Mouse (Mus musculus) right cerebral cortex, postnatal 25 days (tissue): Measurements from ENCODE around the gene Ldlrad3.

Experiments
- DNase-seq: peaks from one replicate; pipeline ENCODE4 v3.0.0; 2022

The Ldlrad3 gene

DNA sequence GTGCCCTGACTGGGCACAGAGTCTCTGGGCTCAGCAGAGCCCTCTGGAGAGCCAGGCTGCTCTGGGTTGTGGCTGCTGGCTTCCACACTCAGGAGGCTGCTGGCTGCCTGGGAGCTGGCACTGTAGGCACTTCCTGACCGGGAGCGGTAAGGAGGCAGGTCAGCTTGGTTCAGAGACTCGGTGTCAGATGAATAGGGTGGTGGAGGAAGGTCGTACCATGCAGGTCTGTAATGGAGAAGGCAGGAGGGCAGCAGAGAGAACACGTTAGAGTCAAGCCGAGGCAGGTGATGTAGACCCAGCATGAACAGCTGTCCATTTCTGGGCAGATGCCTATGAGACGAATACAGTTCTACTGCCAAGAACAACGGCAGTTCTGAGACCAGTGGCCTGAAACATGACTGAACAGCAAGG lies 233.2 kb downstream of the Ldlrad3 start:
- DNase-seq, result no peak

- no peak for DNase-seq
Measured at GRCm38 (mm10) chr2:101950716-101951520, 235.3 kb downstream of the Ldlrad3 start.

DNA sequence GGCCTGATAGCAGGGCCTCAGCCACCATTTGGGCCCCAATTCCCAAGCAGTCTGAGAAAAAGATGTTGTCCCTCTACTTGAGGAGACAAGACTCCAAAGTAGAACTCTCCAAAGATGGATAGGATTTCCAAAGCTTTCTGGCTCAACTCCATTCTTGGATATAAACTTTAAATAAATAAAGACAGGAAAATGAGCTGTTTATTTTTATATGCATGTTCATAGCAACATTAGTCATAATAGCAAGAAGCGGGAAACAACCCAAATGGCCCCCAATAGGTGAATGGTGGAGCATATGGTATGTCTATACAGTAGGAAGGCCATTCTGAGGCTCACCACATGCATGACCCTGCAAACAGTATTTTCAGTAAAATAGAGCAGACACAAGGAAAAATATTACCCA lies 251.2 kb downstream of the Ldlrad3 start:
- no peak for DNase-seq

DNA sequence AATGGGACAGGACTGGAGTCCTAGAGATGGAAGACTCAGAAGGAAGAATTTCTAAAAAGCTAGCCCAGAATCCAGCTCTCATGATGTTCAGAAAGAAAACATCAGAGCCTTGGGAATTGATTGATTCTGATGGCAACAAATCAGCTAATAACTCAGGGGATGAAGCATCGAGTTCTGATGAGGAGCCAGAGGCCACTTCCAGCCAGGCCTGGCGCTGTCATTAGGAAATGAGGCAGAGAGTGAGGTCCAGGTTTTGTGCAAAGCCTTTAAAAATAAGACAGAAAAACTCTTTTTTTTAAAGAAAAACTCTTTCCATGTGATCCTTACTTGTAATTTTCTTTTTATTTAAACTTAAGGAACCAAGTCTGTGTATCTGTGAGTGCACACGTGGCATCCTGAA lies 252.9 kb downstream of the Ldlrad3 start:
- DNase-seq, result no peak

DNA sequence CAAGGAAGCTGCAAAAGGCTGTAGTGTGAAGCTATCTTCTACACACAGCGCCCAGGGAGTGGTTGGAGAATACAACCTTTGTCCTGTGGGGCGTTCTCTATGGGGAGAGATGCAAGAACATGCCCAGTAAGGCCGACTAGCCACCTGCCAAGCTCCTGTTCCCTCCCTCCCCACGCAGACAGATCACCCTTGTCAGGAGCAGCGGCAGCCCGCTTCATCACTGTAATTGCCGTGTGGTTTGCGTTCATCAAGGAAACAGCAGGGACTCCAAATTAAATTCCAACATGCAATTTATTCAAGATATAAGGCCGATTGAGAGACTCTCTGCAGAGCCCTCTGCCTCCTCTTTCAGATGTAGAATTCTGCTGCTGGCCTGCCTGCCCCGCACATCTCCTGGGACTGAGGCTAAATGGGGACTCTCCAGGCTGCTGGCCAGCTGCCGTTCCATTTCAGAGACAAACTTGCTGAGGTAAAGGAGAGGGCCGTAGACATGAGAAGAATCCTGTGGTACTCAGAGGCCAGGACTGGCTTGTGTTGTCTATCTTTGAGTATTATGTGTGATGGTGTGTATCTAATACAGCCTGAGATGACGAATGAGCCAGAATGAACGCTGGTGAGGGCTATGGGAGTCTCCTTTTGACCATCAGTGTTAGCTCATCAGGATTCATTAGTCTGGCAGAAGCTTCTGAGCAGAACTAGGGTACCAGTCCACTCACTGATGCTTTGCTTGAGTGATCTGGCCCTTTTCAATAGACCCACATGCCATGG lies 253.8 kb downstream of the Ldlrad3 start:
- no peak for DNase-seq

GRCm38 (mm10) chr2:101925591-101926188 lies 260.5 kb downstream of the Ldlrad3 start:
- no peak for DNase-seq

DNA sequence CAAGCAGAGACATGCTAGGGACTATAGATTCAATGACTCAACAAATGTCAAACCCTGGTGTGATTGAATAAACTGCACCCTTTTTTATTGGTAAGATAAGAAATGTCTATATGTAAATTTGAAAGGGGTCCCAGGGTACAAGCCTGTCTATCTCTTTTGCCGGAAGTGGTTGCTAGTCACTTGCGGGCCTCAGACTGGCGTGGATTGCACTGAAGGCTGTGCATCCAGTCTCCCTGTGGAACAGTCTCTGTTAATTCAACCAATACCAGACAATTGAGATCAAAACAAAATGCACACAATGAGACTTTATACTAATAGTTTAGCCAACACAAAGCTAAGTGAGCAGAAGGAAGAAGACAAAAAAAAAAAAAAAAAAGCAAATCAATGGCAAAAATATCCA lies 261.0 kb downstream of the Ldlrad3 start:
- no peak for DNase-seq

DNA sequence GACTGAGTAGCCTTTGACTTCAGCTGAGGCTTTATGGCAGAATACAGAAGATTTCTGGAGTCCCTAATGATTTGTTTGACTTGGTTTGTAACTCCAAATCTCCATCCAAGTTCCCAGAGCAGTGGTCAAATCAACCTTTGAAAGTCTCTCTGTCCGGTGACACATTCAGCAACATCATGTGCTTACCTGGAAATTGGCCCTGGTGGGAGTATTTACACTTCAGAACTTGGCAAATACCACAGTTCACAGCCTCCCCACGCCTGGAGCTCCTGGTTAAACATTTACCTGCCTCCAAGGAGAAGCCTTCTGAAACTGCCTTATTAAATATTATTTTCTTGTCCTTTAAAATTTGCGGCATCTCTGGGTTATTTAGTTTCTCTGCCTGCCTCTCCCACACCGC lies 263.0 kb downstream of the Ldlrad3 start:
- DNase-seq, result no peak

GRCm38 (mm10) chr2:101922302-101922701 lies 263.9 kb downstream of the Ldlrad3 start:
- DNase-seq, result no peak

DNA sequence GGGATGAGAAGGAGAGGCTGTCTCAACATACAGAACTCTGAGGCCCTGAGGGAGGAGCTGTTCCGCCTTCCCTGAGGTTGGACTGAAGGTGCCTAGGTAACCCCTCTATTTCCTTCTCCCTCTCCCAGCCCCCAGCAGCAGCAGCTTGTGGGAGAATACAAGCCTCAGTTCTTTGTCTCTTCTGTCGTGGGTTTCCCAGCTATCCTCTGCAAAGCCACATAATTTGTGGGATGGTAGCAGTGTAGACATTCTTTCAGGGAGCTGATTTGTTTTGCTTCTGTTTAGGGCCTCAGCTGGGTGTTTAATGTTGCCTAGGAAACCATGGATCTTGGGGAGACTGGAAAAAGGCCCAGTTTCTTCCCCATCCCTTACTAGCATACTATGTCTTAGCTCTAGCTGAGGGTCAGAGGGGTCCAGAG lies 266.0 kb downstream of the Ldlrad3 start:
- no peak for DNase-seq

DNA sequence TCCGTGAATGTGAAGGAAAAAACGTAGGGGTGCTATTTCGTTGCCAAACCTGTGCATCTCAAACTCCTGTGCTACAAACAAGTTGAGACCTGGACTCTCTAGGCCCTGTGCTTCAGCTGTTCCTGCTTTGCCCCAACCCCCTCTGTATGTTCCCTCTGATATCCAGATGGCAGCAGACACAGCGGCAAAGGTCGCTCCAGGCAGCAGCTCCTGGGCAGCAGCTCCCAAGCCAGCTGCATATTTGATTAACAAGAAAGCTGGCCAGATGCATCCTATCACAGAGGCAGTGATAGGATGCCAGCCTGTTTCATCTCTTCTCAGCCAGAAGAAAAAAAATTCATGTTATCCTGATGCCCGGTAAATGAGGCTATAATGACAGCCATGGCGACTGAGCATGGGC lies 267.7 kb downstream of the Ldlrad3 start:
- no peak for DNase-seq

DNA sequence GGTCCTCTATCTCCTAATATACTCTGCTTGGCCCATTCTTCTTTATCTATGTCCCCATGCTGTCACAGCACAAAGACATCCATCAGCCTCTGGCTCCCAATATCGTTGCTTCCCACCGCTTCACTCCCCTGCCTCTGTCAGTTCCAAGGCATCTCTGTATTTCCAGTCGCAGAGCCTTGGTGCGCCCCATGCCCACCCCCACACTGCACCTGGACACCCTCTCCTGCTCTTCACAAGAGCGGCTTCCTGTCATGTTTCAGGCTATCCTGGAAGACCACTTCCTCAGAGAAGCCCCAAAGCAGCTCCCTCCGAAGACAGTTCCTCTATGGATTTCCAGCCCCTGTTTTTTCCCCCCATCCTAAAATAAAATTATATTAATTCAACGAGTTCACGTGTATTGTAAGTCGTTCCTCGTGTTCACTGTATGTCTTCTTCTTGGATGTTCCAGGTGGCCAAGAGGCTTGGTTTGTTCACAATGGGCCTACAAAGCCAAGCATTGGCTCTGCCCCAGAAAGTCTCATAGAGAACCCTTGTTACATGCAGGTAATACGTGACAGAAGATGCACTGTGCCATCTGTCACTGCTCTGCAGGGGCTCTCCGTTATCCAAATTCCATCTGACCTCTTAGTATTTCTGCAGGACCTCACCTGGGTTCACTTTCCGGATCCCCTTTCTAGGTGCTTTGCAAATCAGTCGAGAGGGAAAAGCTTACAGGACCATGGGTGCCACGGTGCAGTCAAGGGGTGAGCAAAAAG lies 276.7 kb downstream of the Ldlrad3 start:
- DNase-seq, result no peak

DNA sequence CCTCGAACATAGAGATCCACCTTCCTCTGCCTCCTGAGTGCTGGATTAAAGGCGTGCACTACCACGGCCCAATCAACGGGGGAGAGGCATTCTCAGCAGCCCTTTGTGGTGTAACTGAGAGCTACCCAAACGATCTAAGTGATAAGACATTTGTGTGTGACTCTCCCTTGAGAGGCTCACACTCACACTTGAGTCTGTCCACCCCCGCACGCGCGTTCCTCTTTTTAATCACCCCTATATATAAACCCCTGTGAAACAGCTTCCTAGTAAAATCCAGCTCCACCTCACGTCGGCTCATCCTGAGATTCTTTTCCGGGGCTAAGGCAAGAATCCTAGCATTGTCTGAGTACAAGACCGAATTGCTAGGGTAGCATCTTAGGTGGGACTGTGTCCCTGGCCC lies 277.4 kb downstream of the Ldlrad3 start:
- DNase-seq, result no peak

DNA sequence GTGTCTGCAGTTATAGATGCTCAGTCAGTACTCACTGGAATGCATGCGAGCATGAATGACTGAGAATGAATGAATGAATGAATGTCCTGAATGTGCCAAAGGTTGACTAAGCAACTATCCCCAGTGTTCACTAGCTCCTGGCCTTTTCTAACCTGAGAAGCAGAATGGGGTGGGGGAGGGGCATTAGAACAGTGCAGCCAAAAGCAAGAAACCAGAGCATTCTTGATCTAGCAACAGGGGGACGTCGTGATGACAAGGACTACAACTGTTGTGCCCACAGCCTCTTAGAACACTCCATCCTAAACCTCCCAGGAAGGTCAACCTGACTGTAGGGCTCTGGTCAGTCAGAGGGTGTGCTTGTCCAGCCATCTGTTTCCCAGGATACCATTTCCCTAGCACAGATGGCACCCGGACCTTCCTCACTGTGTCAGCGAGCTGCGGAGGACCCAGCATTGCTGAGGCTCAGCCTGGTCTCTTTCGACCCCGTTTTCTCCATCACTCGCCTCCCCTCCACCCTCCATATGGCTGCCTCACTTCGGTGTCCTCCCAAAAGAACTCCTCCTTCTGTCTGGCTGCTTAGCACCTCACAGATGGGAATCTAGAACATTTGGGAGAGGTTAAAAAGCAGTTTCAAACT lies 278.7 kb downstream of the Ldlrad3 start:
- peak; percentile 30 for DNase-seq

GRCm38 (mm10) chr2:101906379-101906690 lies 279.9 kb downstream of the Ldlrad3 start:
- no peak for DNase-seq

- peak; percentile 75 for DNase-seq
Measured at GRCm38 (mm10) chr2:101905534-101906378, 280.4 kb downstream of the Ldlrad3 start.

DNA sequence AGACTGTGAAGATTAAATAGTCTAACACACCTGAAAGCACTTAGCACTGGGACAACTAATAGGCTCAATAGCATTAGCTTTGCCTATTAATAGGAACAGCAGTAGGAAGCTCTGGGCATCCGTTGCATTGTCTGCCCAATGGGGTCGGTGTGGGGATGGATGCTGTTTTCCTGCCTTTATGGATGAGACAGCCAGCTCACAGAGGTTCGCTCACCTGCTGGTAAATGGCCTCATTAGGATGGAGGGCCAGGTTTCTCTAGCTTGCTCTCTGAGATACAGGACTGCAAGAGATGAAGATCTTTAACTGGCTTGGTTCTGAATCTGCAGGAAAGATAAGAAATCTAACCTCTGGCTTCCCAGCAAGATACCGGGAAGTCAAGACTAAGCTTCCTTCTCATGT lies 284.0 kb downstream of the Ldlrad3 start:
- DNase-seq, result no peak
